Mouse (Mus musculus) cerebellum, postnatal 25 days (tissue): ENCODE data around the gene B3glct.

ENCODE experiments used
- DNase-seq, 2 experiments: peaks; one replicate each; pipeline ENCODE4 v3.0.0; 2021; ENCODE audit warnings: mixed read lengths in 2 of 2

B3glct gene

DNA sequence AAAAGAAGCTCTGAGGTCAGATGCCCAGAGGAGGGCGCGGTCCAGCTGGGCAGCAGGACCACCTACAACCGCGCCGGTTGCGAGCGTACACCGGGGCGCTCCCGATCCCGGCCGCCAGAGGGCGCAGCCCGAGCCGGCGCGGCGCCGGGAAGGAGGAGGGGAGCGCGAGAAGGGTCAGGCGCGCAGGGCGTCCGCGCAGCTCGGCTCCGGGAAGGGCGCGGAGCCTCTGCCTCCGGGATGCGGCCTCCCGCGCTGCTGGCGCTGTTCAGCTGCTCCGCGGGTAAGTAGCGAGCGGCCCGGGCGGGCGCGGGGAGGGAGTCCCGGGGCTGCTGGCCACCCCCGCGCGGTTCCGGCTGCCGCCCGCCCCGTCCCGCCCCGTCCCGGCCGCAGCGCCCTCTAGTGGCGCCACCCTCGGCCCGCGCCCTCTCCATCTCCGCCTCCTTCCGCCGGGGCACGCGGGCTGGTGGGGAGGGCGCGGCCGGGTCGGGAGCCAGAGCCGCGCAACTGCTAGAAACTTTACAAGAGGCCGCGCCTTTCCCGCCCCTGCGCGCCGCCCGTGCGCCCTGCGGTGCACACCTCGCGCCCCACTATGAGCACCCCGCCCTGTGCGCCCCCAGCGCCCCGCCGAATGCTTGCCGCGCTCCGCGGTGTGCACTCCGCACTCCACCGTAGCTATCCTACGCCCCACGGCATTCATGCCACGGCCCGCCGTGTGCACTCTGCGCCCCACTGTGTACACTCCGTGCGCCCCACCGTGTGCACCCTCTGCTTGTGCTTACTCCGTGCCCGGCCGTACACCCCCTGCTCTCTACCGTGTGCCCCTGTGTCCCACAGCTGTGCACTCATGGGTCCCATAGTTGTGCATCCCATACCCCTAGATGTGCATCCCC, at the start of gene B3glct:
Gene B3glct, plus strand, starts transcription at position 131 of the 890 bp plus-strand sequence.
- peak; percentile 87 to 92 for DNase-seq

DNA sequence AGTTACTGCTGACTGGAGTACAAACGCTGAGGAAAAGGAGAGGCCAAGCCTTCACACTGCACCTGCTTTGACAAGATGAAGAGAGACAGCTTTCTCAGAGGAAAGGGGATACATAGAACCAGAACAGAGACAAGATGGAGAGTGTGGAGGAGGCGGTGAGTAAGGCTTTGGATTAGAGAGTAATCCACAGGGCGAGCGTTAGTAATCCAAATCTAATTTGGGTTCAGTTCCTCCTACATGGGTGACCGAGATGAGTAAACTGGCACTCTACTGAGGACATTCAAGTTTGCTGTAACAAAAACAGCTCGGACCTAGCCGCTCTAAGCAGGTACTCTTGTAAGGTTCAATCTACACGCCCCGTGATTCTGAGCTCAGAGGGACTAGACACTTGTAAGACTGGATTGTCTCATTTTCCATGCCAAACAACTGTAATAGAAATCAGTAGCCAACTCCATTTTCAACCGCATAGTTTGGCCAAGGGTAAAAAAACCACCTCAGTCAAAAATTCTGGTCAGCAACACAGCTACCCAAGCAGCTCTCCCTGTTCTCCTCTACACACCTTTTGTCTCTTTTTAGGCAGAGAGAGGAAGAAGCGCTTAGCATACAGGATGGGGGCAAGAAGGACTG, 43.5 kb upstream of the B3glct start:
- no peak for DNase-seq

DNA sequence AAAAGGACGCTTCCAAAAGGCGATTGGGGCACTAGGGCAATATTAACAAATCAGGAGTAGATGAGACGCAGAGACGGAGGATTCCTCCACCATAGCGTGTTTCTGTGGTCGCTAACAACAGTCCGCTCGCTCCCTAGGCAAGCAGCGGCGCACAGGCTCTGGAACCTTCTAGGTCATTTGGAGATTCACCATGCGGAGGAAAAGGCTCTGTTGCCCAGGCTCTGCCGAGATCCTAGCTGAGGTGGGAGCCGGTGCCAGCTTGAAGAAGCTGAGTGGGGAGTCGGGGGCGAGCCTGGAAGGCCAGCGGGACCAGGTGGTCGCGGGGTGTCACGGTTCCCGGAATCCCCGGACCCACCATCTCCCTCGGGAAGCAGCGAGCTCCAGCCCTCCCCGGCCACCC, 42.5 kb upstream of the B3glct start:
- DNase-seq, result no peak

DNA sequence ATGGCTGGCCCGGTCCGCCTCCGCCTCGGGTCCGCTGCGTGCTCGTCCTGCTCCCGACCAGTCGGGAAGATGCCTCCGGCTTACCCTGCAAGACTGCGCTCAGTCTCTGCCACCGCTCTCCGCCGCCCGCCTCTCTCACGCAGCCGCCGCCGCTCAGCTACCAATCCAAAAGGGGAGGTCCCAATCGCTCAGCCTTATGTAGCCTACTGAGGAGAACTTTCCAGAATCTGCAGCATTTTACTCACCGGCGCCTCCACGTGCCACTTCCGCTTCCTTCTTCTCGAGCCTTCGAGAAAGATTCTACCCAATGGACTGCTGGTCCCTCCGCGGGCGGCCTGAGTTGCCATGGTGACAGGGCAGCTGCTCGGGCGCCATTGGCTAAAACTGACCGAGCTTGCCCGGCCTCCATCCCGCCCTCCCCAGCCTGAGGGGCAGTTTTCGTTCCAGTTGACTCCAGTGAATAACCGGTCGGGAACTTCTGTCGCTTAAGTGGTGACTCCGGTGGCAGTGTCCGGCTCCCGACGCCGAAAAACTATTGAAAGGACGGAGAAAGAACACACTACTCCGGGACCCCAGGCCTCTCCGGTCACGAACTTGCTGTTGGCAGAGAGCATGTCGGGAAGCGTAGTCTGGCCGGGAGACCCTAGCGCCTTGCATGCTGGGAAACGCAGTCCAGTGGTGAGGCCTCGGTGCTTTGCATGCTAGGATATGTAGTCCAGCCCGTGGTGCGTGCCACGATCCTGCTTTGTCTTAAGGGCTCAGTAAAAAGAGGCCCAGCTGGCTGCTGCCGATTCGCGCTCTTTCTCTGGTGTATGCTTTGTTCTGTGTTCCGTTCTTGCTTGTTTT, 41.7 kb upstream of the B3glct start, which contains the start of gene Hsph1:
Gene Hsph1, minus strand, starts transcription at position 302 of the 846 bp plus-strand sequence.
- peak; percentile 100 for DNase-seq

DNA sequence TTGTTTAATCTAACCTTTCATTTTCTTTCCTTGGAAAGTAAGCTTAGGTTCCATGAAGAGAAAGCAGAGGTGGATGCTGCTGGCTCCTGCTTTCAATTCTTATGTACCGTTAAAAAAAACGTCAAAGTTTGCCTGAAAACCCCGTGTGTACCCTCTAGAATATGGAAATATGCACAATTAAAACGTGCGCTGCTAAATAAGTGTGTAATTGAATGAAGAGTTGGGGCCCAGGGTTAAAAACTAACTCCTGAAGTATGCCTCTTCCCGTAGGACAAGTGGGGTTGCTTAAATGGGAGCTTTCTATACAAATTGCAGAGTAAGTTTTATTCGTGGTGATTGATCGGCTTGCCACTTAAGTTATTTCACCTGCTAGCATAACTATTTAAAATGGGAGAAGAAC, 40.7 kb upstream of the B3glct start:
- DNase-seq, result no peak

DNA sequence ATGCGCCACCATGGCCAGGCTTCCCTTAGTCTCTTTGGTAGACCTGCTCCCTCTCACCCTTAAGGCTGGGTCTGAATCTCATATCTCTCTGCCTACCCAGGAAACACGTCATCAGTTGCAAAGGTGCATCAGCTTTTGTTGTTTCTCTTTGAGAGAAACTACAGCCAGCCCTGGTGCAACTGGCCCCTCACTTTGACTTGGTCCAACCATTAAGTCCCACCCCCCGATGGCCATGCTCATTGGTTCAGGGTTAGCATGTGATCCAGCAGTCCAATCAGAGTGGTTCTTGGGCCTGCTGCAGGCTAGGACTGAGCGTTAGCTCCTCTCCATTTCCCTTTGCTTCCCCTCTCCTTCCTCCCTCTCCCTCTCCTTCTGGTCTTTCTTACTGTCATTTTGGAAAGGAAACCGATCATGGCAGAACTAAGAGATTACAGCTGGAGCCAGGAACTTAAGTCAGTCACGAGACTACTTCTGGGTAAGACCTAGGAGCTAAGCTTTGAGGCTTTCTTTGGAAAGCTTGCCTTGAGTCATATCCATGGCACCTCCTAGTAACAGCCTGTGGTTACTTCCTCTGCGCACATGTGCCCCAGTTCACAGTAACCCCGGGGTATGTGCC, 36.6 kb upstream of the B3glct start:
- no peak for DNase-seq

DNA sequence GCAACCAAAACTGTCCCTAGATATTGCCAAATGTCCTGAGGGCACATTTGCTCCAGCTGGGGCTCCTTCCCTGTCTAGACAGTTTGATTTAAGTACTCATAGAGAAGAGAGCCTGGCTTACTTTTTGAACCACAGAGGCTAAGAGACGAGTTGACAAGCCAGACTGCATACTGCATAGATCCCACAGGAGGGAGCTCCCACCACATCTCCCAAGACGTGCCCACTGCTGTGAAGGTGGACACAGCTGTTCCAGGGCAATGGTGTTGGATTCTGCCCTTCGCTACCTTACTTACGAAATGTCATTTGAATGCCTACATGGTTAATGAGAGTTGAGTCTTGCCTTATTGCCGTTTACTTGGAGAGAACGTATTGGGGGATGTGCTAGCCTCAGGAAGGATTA, 35.7 kb upstream of the B3glct start:
- DNase-seq, result no peak

DNA sequence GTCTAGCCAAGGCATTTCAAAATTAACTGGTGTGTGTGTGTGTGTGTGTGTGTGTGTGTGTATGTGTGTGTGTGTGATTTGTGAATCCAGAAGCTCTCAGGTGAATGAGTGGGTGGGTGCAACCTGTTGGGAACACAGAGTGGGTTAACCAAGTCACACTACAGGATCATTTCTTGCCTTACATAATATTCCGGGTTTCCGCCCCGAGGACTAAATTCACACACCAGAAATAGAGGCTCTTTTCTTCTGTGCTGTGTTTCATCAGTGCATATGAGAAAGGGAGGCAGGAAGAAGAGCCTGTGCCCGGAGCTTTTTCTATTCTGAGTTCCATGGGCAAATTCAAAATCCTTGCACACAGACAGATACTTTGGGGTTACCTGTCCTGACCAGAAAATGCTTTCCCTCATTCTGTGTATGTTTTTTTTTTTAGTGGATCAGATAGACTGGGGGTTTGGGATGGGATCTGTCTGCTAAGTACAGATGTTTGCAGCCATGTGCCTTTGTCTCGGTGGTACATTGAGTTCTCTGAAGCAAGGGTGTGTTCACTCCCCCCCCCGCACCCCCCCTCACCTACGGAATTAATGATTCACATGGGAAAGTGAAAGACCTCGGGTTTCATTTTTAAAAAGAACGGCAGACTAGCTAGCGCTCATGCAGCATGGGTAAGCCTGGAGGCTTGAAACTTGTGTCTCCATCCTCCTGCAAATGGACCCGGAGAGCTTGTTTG, 35.1 kb upstream of the B3glct start:
- DNase-seq, result no peak

DNA sequence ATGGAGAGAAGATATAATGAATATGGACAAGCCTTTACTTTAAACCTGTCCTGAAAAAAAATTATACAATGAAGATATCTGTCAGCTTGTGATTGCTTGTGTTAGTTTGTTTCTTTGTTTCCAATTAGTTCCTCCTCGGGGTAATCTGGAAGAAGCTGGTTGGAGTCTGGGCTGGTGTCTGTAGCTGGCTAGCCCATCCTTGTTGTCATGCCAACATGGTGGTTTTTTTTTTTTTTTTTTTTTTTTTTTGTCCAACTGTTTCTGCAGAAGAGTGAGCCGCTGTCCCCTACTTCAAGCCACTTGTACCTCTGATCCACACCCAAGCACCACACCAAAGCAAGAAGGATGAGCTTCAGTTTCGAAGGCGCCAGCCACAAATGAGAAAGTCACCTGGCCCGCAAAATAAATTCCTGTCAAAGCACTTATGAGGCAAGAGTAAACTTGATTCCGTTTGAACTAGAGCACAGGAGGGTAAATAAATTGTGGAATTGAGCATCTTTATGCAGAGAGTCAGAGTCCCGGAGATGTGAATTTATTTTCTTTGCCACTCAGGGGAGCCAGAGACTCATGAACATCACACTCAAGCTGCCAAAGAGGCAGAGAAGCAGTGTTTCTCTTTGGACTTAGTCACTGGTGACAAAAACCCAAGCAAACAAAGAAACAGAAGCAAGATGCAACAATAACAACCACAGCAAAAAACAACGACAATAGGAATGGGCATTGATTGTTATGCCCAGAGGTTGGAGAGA, 30.5 kb upstream of the B3glct start:
- DNase-seq, result no peak

DNA sequence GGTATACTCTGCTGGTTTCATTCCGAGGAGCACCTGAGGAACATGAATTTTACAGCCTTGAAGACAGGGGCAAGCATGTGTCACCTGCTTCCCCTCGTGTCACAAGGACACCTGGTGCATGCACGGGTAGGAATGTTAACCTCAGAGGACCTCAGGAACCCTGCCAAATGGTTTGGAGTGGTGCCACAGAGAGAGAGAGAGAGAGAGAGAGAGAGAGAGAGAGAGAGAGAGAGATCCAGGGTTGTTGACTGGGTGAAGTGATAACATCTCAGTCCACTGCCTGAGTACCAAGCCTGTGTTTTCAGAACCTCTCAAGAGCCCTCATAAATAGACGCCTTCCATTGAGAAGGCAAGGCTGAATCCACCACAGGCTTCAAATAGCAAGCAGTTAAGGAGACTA, 29.8 kb upstream of the B3glct start:
- no peak for DNase-seq

DNA sequence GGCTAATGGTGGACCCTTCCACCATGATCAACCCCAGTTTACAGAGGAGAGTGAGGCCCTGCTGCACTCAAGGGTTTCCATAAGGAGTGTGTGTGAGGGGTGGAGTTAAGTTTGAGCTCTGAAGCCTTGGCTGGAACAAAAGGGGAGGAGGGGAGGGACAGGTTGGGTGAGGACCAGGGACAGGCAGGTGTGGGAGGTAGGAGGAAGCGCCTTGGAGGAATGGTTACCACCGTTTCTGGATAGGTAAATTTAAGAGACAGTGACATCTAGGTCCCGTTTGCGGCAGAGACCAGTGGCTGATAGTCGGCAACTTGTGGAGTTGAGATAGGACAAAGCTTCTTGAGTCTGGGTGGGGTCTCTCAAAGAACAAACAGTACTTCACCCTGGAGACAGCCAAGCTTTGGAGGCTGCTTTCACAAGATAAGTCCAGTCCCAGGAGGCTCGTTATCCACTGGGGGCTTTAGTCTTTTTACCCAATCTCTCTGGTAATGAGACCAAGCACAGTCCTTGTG, 29.1 kb upstream of the B3glct start:
- DNase-seq, result no peak

DNA sequence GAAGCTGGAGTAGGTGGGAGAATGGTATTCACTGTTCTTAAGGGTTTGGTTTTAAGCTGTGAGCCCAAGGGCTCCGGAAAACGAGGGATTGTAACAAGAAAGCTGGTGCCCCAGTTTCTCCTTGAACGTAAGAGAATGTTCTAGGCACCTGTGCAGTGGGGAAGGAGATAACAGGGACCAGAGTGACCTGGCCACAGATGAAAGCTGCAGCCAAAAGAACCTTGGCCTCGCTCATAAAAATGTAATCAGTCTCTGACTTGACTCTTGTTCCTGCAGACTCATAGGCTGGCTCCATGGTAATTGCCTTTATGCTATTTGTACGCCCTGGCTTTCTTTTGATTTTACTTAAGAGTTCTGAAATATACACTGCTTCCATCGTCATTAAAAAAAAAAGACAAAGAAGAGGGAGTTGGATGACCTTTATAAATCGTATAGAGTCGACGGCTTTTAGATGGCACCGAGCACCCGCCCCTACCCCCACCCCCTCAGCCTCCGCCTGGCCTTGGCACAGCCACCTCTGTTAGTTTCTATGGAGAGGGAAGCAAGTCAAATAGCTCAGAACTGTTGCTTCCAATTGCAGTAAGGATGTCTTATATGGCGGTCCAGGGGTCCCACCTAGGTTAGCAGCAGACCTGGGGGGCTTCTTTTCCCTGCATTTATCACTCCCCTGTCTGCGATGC, 28.4 kb upstream of the B3glct start:
- no peak for DNase-seq

DNA sequence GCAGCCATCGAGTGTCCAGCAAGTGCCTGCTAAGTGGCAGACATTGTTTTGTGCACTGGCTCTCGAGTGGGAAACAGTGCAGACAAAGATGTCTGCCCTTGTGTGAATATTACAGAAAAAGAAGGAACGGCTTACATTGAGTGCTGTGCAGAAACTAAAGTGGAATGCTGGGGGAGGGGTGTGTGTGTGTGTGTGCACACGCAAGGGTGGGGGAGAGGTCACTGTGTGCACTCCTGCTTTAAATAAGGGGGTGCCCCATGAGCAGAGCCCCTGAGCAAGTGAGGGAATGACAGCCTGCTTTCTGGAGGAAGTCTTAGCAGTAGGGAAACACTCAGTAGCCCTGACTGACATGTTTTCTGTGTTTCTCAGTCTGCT, 27.9 kb upstream of the B3glct start:
- DNase-seq, result no peak

DNA sequence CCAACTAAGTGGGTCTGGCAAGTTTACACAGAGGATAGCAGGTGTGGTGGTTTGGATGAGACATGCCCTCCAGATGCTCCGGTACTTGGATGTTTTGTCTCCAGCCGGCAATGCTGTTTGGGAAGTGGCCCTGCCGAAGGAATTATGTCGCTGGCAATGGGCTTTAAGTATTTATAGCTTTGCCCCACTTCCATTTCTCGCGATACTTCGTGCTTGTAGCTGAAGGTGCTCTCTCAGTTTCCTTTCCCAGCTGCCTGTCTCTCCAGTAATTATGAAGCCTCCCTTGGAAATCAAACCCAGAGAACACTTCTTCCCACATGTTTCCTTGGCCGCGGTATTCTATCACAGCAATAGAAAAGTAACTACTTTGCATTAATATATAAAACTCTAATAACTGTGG, 22.4 kb upstream of the B3glct start:
- DNase-seq, result no peak

DNA sequence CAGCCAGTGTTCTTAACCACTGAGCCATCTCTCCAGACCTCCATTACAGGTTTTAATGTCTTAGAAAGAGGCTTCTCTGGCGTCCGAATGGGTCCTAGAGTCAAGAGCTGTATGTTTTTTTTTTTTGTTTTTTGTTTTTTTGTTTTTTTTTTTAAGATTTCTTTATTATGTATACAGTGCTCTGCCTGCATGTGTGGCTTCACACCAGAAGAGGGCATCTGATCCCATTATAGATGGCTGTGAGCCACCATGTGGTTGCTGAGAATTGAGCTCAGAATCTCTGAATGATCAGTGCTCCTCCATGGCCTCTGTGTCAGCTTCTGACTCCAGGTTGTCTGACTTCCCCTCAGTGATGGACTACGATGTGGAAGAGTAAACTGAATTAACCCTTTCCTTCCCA, 20.0 kb upstream of the B3glct start:
- no peak for DNase-seq

DNA sequence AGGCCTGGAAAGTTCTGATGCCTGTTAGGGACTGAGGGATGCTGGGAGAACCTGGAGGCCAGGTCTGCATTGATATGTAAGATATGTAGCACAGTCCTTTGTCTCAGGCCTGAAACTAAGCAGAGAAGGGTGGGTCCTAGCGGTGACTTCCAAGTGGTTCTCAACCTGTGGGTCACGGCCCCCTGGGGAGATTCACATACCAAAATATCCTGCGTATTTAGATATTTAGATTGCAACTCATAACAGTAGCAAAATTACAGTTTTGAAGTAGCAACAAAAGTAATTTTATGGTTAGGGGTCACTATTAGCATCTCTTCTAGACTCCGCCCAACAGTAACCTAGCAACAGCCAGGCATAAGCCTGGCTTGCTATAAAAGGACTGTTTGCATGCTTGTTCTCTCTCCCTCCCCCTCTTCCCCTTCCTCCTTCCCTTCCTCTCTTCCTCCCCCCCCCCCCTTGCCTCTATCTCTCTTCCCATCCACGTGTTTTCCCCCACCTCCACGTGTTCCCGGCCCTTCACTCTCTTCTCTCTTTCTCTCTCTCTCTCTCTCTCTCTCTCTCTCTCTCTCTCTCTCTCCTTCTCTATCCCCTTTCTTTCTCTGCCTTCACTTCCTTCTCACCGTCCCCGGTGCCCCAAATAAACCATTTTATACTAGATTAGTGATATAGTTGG, 19.2 kb upstream of the B3glct start:
- no peak for DNase-seq

DNA sequence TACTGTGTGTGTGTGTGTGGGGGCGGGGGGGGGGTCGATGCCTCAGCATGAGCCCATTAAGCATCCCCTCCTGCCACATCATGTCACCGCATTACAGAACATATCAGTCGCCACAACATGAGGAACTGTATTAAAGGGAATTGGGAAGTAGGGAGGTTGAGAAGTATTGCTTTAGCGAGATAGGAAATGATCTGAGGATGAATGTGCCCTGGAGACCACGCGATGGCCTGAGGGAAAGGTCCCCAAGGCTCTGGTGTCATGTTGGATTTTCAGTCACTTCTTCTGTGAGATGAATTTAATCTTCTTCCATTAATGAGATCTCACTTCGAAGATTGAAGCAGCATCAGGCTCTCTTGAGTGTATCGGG, 18.6 kb upstream of the B3glct start:
- DNase-seq, result no peak

DNA sequence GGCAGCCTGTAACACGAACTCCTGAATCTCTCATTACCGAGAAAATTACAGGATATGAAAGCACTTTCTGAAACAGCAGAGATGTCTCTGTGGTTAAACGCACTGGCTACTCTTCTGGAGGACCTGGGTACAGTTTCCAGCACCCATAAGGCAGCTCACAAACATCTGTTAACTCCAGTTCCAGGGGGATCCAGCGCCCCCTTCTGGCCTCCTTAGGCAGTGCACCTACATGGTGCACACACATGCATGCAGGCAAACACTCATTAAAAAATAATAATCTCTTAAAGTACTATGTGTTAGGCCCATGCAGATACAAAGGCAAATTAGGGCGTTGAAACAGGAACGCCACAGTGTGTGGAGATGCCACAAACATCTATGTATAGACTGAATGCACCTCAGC, 16.6 kb upstream of the B3glct start:
- DNase-seq, result no peak

DNA sequence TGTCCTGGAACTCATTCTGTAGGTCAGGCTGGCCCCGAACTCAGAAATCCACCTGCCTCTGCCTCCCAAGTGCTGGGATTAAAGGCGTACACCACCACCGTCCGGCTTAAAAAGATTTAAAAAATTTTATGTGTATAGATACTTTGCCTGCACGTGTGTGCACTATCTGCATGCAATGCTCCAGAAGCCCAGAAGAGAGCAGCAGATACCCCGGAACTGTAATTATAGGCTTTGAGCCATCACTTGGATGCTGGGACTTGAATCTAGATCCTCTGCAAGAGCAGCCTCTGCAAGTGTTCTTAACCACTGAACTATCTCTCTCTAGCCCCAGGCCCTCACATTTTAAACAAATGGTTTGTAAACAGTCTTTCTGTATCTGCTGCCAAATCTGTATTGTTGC, 15.1 kb upstream of the B3glct start:
- DNase-seq, result no peak

DNA sequence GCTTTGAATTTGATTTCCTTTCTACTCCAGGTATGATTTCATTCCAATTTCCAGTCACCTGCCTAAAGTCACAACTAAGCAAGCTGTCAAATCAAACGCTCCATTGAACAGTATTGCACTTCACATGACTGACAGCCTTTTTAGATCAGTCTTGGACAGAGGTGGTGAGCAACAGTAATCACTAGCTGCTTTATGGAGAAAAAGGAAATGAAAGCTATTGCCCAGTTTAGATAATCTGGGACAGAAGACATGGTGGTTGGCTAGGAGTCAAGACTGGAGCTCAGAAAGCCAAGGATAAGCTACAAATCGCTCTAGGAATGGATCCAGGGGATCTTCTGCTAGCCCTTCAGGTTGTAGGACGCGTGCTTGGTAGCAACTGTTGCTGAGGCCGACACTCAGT, 14.6 kb upstream of the B3glct start:
- DNase-seq, result no peak
